In the genomic region with DNA sequence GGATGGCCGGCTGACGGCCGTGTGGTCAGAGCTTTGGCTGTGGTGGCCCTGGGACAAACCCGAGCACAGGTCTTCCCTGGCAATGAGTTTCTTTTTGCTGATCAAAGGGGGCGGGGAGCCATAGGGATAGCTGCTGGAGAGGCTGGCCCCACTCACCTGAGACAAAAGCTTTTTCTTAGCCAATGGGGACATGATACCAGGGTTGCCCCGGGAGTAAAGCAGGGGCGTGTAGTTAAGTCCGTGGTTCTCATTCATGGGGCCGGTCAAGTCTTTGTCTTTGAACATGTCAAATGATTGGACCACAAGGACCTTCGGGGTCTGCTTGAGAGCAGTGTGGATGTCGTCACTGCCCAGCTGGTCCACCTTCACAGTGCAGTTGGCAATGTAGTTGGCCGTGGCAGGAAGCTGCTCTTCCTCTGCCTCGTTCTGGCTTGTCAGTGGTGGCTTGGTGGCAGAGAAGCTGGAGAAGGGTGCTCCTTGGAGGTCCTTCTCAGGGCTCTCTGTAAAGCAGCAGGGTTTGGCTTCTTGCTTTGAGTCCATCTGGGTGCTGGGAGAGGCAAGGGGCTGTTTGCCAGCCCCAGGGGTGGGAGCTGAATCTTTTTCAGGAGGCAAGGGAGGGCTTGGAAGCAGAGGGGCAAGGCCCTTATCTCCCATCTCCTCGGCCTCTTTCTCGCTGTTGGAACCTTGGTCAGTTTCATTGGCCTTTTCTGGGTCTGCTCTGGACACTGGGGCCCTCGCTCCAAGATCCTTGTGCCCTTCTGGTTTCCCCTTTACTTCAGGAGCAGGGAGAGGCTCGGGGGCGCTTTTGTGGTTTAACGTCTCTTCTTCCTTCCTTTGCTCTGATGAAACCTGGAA, we compare ENCODE assay signal across 15 mouse cellular contexts.
"Had no signal": no experiment of that assay in that cellular context is flagged by ENCODE, and none has a peak within 500 bp of the region (broad histone marks: within the 10 kb centered on the region; RNA-seq: fewer than 3 reads in every experiment).

No protein-coding gene starts in this region.

- H3K4me2 ChIP-seq: kidney, embryonic 15.5 days; limb, embryonic 13.5 days; liver, embryonic 12.5 days; lung, embryonic 14.5 days; midbrain, embryonic 15.5 days; stomach, embryonic 15.5 days had no signal

- H3K4me1 ChIP-seq: liver, embryonic 12.5 days; midbrain, embryonic 15.5 days; stomach, embryonic 15.5 days had no signal

- H3K27me3 ChIP-seq: kidney, embryonic 15.5 days; limb, embryonic 13.5 days; liver, embryonic 12.5 days; midbrain, embryonic 15.5 days; stomach, embryonic 15.5 days had no signal

- DNase-seq: kidney, adult 18-20 months; kidney, postnatal 14 days; left cerebral cortex, postnatal 4 days; lung, embryonic 14.5 days; lung, postnatal 10 days; right cerebral cortex, postnatal 14 days; thymus, adult 2 months; thymus, postnatal 36 days had no signal

- ATAC-seq: liver, embryonic 12.5 days; midbrain, embryonic 15.5 days had no signal

- H3K9ac ChIP-seq: kidney, embryonic 15.5 days; limb, embryonic 13.5 days; liver, embryonic 12.5 days; lung, embryonic 14.5 days; midbrain, embryonic 15.5 days; stomach, embryonic 15.5 days had no signal

- H3K9me3 ChIP-seq: kidney, embryonic 15.5 days; limb, embryonic 13.5 days; liver, embryonic 12.5 days; midbrain, embryonic 10.5 days; midbrain, embryonic 15.5 days; stomach, embryonic 15.5 days had no signal

- H3K27ac ChIP-seq: kidney, embryonic 15.5 days; limb, embryonic 13.5 days; liver, embryonic 12.5 days; macrophage; midbrain, embryonic 10.5 days; midbrain, embryonic 15.5 days; stomach, embryonic 15.5 days had no signal

- H3K4me3 ChIP-seq: kidney, embryonic 15.5 days; limb, embryonic 13.5 days; liver, embryonic 12.5 days; midbrain, embryonic 10.5 days; midbrain, embryonic 15.5 days; stomach, embryonic 15.5 days had no signal
